Mouse (Mus musculus): Measurements from ENCODE around the gene Vwa2. TPM values are rescaled to one million over a fixed set of nuclear protein-coding genes. Genes with fewer than 3 reads are reported as not detected.

The Vwa2 gene
- polyA plus RNA-seq, 1 experiment from 2014 or later = 0.26 TPM

Other genes starting within 250 kb of the Vwa2 start
- gene Adrb1, start 152.1 kb upstream of the Vwa2 start, polyA plus RNA-seq (2014; fragmentation: Nextera tagmentation; extraction: Ambion mirVana) = 0.15 and 0.28 TPM in 2 replicates
- gene Ccdc186, start 52.1 kb upstream of the Vwa2 start, polyA plus RNA-seq (2014; fragmentation: Nextera tagmentation; extraction: Ambion mirVana) = 18.4 and 21.5 TPM in 2 replicates
- gene Tdrd1, start 48.0 kb upstream of the Vwa2 start, polyA plus RNA-seq (2014; fragmentation: Nextera tagmentation; extraction: Ambion mirVana) = 0.27 and 0.50 TPM in 2 replicates
- 3.0 and 3.5 TPM in 2 replicates for gene Afap1l2, start 134.0 kb downstream of the Vwa2 start, polyA plus RNA-seq (2014; fragmentation: Nextera tagmentation; extraction: Ambion mirVana)

Measured in midbrain, embryonic 11.5 days (tissue).